Mouse (Mus musculus) kidney, postnatal 14 days (tissue): ENCODE measurements around the gene Ctxn1.

ENCODE experiments used
- DNase-seq: peaks from one replicate; pipeline ENCODE4 v3.0.0; 2022; ENCODE audit warnings: mixed read lengths

Ctxn1 gene

DNA sequence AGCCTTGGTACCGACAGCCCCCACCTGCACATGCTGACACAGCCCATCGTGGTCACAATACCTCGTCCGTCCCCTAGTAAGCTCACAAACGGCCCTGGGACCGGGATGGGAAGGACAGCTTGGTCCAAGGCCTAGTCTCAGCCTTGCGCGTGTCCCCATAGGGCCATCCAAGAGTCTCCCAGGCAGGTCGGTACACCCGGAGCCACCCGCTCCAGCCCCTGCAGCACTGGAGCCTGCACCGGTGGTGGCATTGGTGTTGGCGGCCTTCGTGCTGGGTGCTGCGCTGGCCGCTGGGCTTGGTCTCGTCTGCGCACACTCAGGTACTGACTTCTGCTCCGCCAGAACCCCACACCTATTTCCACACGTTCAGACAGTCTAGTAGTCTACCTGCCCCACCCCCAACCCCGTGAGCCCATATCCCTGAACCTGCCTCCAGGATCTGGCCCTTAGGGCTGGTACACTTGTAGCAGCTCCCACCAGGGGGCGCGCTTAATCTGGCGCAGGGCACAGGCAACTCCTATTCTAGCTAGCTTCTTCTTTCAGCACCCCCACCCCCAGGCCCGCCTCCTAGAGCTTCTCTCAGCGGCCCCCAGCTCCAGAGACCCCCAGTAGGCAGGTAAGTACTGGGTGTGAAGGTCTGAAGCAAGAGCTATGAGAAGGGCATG, 8.6 kb downstream of the Ctxn1 start:
- peak; percentile 84 for DNase-seq

DNA sequence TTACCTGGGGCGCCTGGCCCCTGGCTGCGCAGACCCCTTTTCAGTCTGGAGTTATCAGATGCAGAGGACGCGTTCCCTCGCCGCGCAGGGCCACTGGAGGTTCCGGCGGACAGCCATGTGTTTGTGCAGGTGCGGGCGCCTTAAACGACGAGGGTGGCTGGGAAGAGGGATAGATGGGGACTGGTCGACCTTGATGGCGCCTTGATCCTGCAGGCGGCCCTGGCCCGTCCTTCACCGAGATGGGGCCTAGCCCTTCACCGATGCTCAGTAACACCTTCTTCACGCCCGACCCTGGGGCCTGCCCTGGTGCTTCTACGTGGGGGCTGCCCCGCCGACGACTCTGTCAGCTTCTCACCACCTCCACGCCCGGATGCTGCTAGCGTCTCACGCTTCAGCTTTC, 9.9 kb downstream of the Ctxn1 start:
- peak; percentile 31 for DNase-seq

DNA sequence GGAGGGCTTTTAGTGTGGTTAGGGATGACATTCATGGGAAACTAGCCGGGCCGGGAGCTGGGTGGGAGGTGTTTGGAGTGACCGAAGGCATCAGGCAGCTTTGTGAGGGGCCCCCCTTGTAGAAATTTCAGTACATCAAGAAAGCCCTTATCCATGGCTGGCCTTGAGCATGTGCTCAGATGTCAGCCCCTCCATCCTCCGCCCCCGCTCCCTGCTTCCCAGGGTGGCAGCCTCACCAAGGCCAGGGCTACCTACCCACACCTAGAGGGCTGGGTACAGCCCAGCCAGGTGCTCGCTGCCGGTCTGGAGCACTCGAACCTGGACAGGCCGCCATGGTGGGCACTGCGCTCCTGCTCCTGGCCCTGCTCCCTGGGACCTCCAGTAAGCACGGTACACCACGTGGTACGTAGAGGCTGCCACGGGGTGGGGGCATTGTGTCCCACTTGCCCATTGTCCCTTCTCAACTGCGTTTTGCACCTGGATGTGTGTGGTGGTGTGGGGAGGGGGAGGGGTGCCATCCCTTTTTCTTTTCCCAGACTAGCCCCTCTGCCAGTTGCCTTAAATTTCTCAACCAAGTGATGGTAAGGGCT, 11.0 kb downstream of the Ctxn1 start, which contains the start of gene Tgfbr3l:
Tgfbr3l (plus strand) TSS at position 264 of the 590 bp plus-strand sequence.
- no peak for DNase-seq

DNA sequence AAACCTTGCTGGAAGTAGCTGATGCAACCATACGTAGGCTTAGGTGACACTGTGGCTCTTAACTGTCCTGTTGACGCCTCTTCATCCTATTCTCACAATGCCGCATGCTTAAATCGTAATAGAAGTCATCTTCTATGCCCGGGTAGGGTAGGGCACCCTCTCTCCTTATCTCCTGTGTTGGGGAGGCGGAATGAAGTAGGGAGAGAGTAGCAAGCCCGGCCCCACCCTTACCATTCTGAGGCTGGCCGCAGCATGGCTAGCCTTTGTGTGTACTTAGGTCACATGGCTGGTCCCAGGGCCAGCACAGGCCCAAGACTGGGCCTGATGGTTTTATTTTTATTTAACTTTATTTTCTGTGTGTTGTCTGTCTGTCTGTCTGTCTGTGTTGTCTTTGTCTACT, 11.8 kb downstream of the Ctxn1 start:
- DNase-seq = no peak

DNA sequence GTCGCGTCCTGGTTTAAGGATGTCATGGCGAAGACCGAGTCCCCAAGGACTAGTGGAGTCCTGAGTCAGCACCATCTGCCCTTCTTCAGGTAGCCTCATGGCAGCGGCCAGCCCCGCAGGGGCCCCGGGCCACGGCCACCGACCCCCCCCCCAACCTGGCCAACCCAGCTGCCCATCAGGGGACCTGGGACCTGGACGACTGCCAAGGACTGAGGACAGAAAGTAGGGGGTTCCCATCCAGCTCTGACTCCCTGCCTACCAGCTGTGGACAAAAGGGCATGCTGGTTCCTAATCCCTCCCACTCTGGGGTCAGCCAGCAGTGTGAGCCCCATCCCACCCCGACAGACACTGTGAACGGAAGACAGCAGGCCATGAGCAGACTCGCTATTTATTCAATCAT, 13.3 kb downstream of the Ctxn1 start:
- DNase-seq = no peak

DNA sequence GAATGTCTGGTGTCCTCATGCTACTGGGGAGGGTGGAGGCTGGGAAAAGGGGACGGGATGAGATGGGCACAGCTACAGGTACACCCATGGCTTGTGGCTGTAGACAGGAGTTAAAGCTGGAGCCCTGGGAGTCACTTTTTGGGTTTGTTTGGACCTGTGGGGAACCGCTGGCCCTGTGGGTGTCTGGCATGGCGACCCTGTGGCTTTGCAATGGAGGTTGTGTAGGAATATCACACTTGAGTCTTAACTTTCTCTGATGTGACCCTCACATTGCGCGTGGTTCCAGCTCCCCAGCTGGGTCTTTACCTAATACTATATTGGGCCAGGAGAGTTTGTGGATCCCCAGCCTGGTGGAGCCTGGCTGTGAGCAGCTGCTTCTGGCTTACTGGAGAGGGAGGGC, 14.0 kb downstream of the Ctxn1 start:
- DNase-seq = no peak

DNA sequence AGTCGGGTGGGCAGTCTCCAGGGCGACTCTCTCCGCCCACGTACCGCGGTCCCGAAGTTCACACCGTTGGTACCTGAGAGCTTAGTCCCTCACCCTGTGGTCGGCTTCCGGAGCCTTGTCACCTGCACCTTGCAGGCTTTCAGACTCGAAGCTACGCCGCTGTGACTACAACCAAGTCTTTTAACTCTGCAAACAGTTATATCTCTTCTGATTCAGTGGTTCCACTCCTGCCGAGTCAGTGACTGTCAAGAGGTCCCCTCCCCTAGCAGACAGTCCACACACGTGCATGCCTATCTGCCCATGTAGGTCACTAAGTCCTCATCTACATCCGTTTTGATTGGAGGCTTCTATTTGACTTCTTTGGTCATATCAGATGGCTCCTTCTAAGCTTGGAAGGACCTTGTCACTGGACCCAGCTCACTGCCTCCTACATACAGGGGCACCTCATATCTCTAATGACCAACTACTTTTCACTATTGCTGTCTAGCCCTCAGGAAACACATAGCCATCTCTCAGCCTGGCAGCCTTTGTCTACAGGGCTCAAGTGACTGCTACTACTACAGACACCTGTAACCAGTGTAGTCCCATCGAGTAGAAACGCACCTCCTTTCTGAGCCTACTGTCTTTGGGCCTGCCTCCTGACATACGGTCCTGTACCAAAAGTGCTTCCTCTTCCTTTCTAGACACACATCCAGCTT, 19.7 kb downstream of the Ctxn1 start:
- DNase-seq = no peak

DNA sequence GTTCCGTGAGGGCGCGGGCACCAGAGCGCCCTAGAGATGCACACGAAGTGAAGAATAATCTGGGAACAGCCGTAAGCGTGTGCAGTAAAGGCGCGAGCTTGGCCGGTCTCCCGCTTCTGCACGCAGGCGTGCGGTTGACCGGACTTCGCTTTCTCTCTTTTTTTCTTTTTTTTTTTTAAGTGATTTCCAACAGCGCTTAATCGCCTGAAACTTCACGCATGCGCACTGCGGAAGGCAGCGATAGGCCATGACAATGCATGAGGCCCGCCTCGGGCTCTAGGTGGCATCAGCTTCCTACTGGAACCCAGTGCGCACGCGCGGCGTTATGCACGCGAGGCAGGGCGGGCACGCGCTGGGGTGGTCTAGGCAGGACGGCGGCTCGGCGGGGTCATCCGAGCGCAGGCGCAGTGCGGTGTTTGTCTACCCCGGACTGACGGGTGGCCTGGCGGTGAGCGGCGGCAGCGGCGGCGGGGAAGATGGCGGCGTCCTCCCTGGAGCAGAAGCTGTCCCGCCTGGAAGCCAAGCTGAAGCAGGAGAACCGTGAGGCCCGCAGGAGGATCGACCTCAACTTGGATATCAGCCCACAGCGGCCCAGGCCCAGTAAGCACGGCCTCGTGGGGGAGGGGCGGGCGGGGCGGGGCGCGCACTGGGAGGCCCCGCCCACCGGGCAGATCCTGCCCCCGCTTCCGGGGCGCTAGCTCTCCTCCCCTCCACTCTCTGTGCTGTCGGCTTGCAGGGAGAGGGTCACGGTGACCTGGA, 20.5 kb downstream of the Ctxn1 start, which contains the start of the genes Map2k7 and Gm49320:
Map2k7 (plus strand) TSS at position 307 of the 759 bp plus-strand sequence.
Gm49320 (plus strand) TSS at position 432 of the 759 bp plus-strand sequence.
- peak; percentile 100 for DNase-seq

DNA sequence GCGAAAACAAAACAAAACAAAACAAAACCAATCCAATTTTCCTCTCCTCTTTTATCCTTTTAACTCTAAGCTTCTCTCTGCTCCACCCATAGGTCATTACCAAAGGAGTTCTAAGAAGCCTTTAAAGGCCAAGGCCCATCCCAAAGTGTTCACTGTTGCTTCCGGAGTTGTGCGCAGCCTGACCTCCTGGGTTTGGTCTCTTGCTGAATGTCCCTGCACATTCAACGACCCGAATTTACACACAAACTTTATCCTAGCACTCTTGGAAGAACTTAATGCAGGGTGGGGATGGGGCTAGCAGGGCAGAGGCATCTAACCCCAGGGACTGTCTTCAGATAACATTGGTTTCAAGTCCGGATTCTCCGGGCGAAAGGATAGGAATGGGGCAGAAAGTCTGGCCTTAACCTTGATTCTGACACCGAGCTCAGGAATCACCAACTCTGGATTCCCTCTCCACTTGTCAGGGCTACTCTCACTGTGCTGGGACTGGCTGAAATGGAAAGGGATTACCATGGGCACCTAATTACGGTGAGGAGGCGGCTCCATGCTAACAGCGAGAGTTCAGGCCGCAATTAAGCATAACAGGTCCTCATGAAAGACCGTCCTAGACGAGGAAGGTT, 21.1 kb downstream of the Ctxn1 start:
- peak; percentile 44 for DNase-seq

DNA sequence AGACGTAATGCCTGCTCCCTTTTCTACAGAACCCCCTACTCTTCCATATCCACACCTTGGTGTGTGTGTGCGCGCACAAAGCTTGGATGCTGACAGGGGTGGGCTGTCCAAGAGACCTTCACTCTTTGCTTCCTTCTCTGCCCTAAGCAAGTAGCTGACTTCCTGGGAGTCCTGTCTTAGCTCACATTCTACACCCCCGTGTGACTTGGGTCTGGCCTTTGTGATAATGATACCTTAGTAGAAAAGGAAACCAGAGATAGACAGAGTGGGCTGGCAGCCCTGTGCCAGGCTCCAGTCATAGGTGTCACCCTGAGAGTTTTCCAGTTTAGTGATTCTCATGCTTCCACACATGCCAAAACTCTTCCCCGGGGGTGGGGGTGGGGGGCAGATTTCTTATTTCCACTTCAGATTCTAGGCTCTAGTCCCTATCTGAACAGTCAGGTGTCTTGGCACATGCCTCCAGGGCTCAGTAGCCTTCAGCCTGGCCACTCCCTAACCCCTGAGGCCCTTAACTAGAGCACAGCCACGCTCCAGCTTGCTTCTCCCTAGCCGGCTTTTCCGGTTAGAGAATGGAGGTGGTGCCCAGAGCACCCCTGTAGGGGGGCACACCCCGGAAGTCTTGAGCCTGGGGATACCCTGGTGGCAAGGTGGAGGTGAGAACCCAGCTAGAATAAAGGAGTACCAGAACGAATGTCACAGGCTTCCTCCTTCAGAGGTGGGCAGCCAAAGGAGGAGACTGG, 28.3 kb downstream of the Ctxn1 start:
- no peak for DNase-seq

DNA sequence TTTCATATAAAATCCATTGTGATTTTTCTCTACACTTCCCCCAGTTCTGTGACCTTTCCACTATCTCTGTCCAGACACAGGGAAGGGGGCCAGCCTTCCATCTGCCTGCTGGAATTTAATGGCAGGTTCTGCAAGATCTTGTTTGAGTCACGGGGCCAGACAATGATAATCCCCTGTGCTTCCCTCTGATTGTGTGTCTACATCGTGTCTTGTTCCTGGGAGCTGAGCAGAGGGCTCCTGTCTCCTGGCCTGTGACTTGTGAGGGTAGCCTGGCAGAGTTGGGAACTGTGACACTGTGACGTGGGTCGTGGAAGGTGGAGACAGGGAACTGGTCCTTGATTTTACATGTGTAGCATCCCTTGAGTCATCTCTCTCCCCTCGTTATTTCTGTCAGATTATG, 29.3 kb downstream of the Ctxn1 start:
- no peak for DNase-seq

DNA sequence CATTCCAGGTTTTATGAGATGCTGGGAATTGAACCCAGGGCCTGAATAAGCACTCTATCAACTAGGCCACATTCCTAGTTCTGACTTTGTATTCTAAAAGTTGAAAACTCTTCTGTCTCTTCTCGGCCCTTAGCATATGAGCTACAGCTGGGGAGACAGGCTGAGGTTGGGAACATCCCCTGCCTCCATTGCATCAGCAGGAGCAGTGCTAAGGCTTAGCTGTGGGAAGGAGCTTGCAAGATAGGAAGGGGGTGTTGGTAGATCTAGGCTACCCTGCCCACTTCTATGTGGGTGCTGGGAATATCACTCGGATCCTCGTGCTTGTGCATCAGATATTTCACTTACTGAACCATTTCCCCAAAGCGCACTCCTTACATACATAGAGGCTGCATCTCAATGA, 31.2 kb downstream of the Ctxn1 start:
- no peak for DNase-seq

DNA sequence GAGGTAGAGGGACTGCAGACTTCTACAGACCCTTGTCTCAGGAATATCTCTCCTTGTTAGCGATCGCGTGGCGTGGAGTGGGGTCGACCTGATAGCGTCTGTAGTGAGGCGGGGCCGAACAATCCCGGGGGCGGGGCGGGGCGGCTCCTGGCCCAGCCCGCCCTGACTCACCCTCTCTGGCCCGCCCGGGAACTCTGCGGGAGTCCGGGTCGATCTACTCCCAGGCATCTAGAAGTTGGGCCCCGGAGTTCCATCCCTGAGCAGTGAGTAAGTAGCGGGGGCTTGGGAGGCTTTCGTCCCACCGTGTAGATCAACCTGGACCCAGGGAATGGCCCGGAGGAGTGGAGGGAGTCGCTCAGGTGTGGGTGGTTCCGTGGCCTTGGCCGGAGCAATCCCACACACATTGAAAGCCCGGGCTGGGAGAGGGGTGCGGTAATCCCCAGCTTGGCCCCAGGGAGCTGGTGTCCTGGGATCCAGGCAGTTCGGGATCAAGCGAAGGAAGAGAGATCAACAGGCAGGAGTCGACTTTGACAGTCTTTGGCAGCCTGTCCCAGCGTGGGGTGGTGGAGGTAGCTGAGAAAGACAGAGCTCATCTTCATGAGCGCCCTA, 32.2 kb downstream of the Ctxn1 start, which contains the start of gene Lrrc8e:
Lrrc8e (plus strand) TSS at position 89 of the 609 bp plus-strand sequence.
- no peak for DNase-seq

DNA sequence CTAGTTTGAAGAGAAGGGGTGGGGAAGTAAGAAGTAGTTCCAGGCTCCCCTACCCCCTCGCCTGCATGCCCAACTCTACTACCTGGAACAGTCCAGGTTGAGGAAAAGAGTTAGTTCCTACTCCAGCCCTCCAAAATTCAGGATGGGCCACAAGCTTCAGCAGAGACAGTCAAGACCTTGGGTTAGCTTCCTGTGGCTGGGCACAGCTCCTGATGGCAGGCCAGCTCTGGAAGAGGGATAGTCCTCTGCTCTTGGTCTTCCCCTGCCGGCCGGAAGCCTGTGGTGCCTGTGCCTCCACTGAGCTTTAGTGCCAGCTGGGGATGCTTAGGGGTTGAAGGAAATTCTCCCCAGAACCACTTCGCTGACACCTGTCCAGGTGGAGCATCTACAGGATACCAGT, 32.8 kb downstream of the Ctxn1 start:
- DNase-seq = no peak

DNA sequence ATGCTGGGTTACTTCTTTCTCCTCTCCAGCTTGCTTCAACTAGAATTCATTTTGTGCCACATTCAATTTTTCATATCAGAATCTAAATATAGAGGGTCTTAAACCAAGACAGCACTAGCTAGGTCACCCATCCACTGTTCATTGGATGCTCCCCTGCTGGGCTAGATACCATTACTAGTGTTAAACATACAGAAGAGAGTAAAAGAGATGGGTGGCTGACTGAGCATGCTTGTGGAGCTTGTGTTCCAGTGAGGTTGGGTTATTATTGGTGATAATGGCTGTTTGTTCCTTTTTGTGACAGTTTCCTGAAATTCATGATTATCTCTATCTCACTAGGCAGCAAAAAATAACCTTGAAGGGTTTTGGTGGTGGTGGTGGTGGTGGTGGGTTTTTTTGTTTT, 37.0 kb downstream of the Ctxn1 start:
- DNase-seq = no peak

DNA sequence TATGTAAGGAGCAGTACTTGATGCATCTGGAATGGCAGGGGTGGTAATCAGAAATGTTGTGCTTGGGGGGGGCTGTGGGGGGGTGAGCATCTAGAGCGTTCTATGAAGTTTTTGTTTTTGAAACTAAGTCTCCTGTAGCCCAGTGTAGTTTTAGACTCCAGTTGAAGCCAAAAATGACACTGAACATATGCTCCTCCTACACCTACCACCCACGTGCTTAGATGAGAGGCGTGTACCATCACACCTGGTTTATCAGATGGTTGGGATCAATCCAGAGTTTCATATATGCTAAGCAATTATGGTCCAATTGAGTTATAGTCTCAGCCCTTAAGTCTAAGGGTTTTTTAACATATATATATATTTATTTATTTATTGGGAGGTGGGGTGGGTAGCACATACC, 39.5 kb downstream of the Ctxn1 start:
- DNase-seq = no peak

DNA sequence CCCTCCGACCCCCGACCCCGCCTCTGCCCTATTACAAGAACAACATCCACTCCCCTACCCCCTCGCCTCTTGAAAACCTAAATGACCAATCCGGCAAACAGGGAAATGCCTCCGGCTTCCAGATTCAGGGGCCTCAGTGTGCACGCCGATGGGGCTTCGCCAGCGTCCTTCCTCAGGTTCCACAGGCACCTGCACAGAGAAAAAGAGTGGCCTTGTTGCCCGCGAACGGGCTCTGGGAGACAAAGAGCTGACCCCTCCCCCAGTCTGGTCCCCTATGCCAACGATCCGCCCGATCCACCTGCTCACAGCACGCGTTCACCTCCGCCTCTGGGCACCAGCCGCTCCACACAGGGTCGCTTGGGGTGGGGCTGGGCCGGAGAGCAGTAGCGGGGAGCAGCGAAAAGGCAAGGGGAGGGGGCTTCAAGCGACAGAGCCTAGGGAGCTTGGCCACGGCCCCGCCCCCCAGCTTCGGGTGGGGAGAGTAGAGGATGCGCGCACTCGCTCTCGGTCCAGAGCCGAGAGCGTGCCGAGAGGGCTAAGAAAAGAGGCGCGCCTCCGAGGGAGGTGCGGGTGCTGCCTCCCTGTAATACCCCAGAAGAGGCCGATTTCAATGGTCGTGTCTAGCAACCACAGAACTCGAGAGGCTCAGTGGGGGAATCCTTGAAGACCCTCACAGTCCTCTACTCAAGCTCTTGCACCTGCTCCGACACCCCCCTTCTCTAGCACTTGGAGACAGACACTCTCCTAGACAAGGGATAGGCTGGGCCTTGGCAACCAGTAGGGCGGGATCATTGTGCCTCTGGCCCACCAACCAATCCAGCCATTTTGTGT, 42.1 kb downstream of the Ctxn1 start, which contains the start of gene Prr36:
Prr36 (minus strand) TSS at position 669 of the 831 bp plus-strand sequence.
- no peak for DNase-seq

DNA sequence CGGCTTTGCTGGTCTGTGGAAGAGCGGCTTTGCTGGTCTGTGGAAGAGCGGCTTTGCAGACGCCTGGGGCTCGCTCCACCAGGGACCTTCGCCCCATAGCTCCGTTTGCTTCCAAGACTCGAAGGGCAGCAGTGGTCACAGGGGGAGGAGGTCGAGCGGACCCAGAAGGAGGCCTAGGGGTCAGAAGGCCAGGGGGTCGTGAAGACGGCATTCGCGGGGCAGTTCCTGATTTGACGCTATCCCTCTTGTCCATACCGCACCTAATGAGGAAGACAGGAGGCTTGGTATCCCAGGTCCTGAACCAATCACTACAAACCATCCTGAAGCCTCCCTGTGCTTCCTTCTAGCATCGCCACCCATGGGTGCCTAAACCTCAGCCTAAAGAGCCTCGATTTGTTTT, 42.8 kb downstream of the Ctxn1 start:
- DNase-seq = no peak

DNA sequence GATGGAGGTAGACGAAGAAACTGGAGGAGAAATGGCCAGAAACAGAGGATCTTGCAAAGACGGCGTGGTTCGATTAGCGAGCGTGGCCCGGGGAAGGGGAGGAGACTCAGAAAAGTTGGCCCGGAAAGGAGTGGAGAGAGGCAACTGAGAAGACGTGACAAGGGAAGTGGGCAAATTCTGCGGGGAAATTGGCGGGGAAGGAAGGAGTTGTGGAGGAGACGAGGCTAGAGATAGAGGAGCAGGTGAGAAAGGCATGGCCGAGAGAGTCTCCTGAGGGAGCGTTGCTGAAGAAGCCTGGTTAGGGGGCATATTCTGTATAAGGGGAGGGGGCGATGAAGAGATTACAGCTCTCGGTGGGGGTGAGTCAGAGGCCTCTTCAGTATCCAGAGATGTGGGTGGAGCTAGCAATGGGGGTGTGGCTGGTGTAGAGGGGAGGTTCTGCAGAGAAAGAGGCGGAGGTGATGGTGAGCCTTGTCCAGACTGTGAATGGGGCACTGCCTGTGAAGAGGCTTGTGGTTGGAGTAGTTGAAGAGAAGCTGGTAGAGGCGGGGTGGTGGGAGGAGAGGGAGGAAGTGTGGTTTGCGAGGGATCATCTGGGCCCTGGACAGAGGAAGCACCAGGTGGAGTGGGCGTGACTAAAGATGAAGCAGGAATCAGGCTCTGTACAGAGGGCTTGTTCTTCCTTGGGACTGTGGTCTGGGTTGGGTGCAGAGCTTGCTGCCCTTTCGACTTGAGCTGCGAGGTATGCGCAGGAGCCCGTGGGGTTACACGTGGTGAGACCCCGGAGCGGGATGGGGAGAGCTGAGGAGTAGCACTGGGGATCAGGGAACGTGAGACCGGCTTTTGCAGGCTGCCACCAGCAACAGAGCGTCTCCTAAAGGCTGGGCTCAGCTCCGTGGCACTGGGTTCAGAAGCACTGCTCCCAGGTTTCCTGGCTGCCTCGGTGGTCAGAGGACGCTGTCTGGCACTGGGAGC, 44.8 kb downstream of the Ctxn1 start:
- DNase-seq = peak; percentile 39
